Mouse (Mus musculus): ENCODE data around the gene Lcn12. TPM values are rescaled to one million over a fixed set of nuclear protein-coding genes. Genes with fewer than 3 reads are reported as not detected.

The Lcn12 gene
- total and polyA plus RNA-seq, 2 experiments from 2014 or later: not detected

DNA sequence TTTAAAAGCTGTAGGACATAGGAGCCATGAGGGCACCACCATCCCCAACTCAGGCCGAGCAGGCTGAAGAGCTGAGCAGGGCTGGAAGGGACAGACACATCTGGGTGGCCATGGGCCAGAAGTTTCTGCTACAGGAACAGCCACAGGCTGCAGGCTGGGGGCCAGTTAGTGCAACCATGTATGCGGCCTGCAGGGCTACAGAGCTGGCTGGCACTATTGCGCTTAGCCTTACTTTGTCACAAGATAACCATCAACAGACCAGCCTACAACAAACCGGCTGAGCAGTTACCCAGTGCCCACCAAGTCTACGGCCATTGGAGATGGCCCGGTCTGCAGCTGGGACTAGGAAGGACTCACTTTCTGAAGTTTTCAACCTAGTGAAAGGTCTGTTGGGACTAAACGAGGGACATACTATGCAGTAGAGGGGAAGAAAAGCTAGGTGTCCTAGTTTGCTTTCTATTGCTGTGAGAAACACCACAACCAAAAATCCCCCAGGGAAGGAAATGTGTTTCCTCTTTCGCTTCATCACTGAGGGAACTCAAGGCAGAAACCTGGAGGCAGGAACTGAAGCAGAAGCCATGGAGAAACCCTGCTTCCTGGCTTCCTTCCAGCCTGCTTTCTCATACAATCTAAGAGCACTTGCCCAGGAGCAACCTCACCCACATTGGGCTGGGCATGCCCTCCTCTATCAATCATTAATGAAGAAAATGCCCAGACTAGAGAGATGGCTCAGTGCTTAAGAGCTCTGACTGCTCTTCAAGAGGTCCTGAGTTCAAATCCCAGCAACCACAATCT lies 42.7 kb downstream of the Lcn12 start:
- WGBS: 82% methylated on average over 8 of the region's 8 CpGs
- H3K4me2 ChIP-seq (ENCODE audit: low read depth, low read length): no peak overlapping the region
- no peaks in the 10 kb centered on the region for H3K4me1 ChIP-seq (ENCODE audit: insufficient read depth, low read length)
- DNase-seq (ENCODE audit: low spot score): no peak
- H3K4me3 ChIP-seq (ENCODE audit: low read length): no peak overlapping the region
- no peak for ATAC-seq
- H3K27ac ChIP-seq: no peak overlapping the region
- peaks cover 28% of the 10 kb centered on the region; the same call in 1 of the 2 replicates for H3K36me3 ChIP-seq (ENCODE audit: insufficient read depth, low read length)
- TF ChIP-seq CTCF (IDR thresholded peaks at IDR 0.05; ENCODE audit: low read depth): no peak
- no peaks in the 10 kb centered on the region for H3K27me3 ChIP-seq (ENCODE audit: insufficient read depth, low read length)
- no peaks in the 10 kb centered on the region for H3K9me3 ChIP-seq (ENCODE audit: low read length)
- no peak overlapping the region for H3K9ac ChIP-seq (replicated peaks; ENCODE audit: low read length)

DNA sequence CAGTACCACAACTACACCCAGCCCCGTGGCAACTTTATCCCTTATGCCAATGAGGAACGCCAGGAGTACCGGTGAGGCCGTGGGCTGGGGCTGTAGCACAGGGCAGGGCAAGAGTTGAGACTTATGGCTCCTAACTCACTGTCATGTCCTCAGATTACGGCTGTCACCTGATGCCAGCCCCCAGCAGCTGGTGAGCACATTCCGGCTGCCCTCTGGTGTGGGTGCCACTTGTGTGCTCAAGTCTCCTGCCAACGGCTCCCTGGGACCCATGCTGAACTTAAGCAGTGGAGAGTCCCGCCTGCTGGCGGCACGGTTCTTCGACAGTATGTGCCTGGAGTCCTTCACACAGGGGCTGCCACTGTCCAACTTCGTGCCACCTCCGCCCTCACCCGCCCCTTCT lies 51.0 kb downstream of the Lcn12 start:
- no peak for ATAC-seq
- Histone ChIP-seq H3K4me3 (ENCODE audit: low read length) (no peak overlapping the region), H3K4me1 (ENCODE audit: insufficient read depth, low read length) (no peaks in the 10 kb centered on the region), H3K27me3 (ENCODE audit: insufficient read depth, low read length) (no peaks in the 10 kb centered on the region), H3K9ac (replicated peaks; ENCODE audit: low read length) (no peak overlapping the region), H3K36me3 (ENCODE audit: insufficient read depth, low read length) (peaks cover 90% of the 10 kb centered on the region), H3K27ac (no peak overlapping the region), H3K4me2 (ENCODE audit: low read depth, low read length) (no peak overlapping the region), H3K9me3 (ENCODE audit: low read length) (no peaks in the 10 kb centered on the region)
- 94% methylated on average over 14 of the region's 14 CpGs for WGBS
- TF ChIP-seq CTCF (IDR thresholded peaks at IDR 0.05; ENCODE audit: low read depth): no peak
- DNase-seq (ENCODE audit: low spot score): no peak

DNA sequence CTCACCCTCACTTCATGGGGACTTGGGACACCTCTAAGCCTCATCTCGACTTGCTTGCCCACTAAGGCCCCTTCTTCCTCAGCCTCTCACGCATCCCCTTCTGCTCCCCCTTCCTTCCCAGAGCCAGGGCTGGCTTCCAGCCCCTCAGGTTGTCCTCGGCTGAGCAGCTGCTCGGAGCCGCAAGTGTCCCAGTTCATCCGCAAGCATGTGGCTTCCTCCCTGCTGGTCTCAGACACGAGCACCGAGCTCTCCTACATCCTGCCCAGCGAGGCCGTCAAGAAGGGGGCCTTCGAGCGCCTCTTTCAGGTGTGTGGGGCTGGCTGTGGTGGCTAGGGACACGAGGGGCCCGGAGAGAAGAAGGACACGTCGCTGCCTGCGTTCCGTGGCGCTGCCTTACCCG lies 52.6 kb downstream of the Lcn12 start:
- ATAC-seq: no peak
- DNase-seq (ENCODE audit: low spot score): no peak
- Histone ChIP-seq H3K9me3 (ENCODE audit: low read length) (no peaks in the 10 kb centered on the region), H3K4me3 (ENCODE audit: low read length) (no peak overlapping the region), H3K4me2 (ENCODE audit: low read depth, low read length) (no peak overlapping the region), H3K4me1 (ENCODE audit: insufficient read depth, low read length) (no peaks in the 10 kb centered on the region), H3K9ac (replicated peaks; ENCODE audit: low read length) (no peak overlapping the region), H3K36me3 (ENCODE audit: insufficient read depth, low read length) (peaks cover 89% of the 10 kb centered on the region), H3K27ac (no peak overlapping the region), H3K27me3 (ENCODE audit: insufficient read depth, low read length) (no peaks in the 10 kb centered on the region)
- no peak for TF ChIP-seq CTCF (IDR thresholded peaks at IDR 0.05; ENCODE audit: low read depth)
- 90% methylated on average over 20 of the region's 20 CpGs for WGBS

Small RNA genes lying within 50 kb of the gene (microRNA-seq; reads per million reads assigned to microRNA genes)
- gene Mir3087: 1.1 to 1.9 reads per million in 2 experiments

Other genes with a start within 250 kb of the Lcn12 start
Only the 30 nearest of the 37 such genes appear.
- gene Tmem210, start 205.8 kb downstream of the Lcn12 start, total RNA-seq (2014; rRNA removed): not detected in 2 replicates
- gene Tmem210, start 205.8 kb downstream of the Lcn12 start, polyA plus RNA-seq (2015; fragmentation: Nextera tagmentation; extraction: Ambion mirVana): not detected in 2 replicates
- gene Lrrc26, start 204.0 kb downstream of the Lcn12 start, total RNA-seq (2014; rRNA removed): 1.0 TPM in 1 of 2 replicates, not detected in the other
- 0.20 and 0.44 TPM in 2 replicates for gene Lrrc26, start 204.0 kb downstream of the Lcn12 start, polyA plus RNA-seq (2015; fragmentation: Nextera tagmentation; extraction: Ambion mirVana)
- 146 and 156 TPM in 2 replicates for gene Grin1, start 174.7 kb downstream of the Lcn12 start, total RNA-seq (2014; rRNA removed)
- 69.5 and 75.7 TPM in 2 replicates for gene Grin1, start 174.7 kb downstream of the Lcn12 start, polyA plus RNA-seq (2015; fragmentation: Nextera tagmentation; extraction: Ambion mirVana)
- gene Man1b1, start 161.6 kb downstream of the Lcn12 start, total RNA-seq (2014; rRNA removed): 52.6 and 67.9 TPM in 2 replicates
- gene Man1b1, start 161.6 kb downstream of the Lcn12 start, polyA plus RNA-seq (2015; fragmentation: Nextera tagmentation; extraction: Ambion mirVana): 46.7 and 49.7 TPM in 2 replicates
- gene Dpp7, start 137.6 kb downstream of the Lcn12 start, total RNA-seq (2014; rRNA removed): 19.0 and 30.0 TPM in 2 replicates
- 24.7 and 27.8 TPM in 2 replicates for gene Dpp7, start 137.6 kb downstream of the Lcn12 start, polyA plus RNA-seq (2015; fragmentation: Nextera tagmentation; extraction: Ambion mirVana)
- gene Uap1l1, start 128.2 kb downstream of the Lcn12 start, total RNA-seq (2014; rRNA removed): 5.8 and 7.5 TPM in 2 replicates
- 15.6 and 18.5 TPM in 2 replicates for gene Uap1l1, start 128.2 kb downstream of the Lcn12 start, polyA plus RNA-seq (2015; fragmentation: Nextera tagmentation; extraction: Ambion mirVana)
- 38.1 and 40.2 TPM in 2 replicates for gene Sapcd2, start 121.6 kb downstream of the Lcn12 start, total RNA-seq (2014; rRNA removed)
- 20.2 and 22.0 TPM in 2 replicates for gene Sapcd2, start 121.6 kb downstream of the Lcn12 start, polyA plus RNA-seq (2015; fragmentation: Nextera tagmentation; extraction: Ambion mirVana)
- gene Entpd2, start 98.0 kb downstream of the Lcn12 start, total RNA-seq (2014; rRNA removed): 8.4 and 12.9 TPM in 2 replicates
- 10.8 and 12.3 TPM in 2 replicates for gene Entpd2, start 98.0 kb downstream of the Lcn12 start, polyA plus RNA-seq (2015; fragmentation: Nextera tagmentation; extraction: Ambion mirVana)
- 249 and 289 TPM in 2 replicates for gene Npdc1, start 94.6 kb downstream of the Lcn12 start, total RNA-seq (2014; rRNA removed)
- 416 and 422 TPM in 2 replicates for gene Npdc1, start 94.6 kb downstream of the Lcn12 start, polyA plus RNA-seq (2015; fragmentation: Nextera tagmentation; extraction: Ambion mirVana)
- gene Fut7, start 70.6 kb downstream of the Lcn12 start, total RNA-seq (2014; rRNA removed): 1.0 TPM in 1 of 2 replicates, not detected in the other
- 0.18 and 0.20 TPM in 2 replicates for gene Fut7, start 70.6 kb downstream of the Lcn12 start, polyA plus RNA-seq (2015; fragmentation: Nextera tagmentation; extraction: Ambion mirVana)
- gene Abca2, start 65.2 kb downstream of the Lcn12 start, total RNA-seq (2014; rRNA removed): 84.6 and 94.9 TPM in 2 replicates
- gene Abca2, start 65.2 kb downstream of the Lcn12 start, polyA plus RNA-seq (2015; fragmentation: Nextera tagmentation; extraction: Ambion mirVana): 10.7 and 12.5 TPM in 2 replicates
- gene Clic3, start 37.1 kb downstream of the Lcn12 start, total RNA-seq (2014; rRNA removed): 0.97 and 3.9 TPM in 2 replicates
- 4.1 and 4.8 TPM in 2 replicates for gene Clic3, start 37.1 kb downstream of the Lcn12 start, polyA plus RNA-seq (2015; fragmentation: Nextera tagmentation; extraction: Ambion mirVana)
- 183 and 187 TPM in 2 replicates for gene Paxx, start 32.8 kb downstream of the Lcn12 start, total RNA-seq (2014; rRNA removed)
- 141 and 145 TPM in 2 replicates for gene Paxx, start 32.8 kb downstream of the Lcn12 start, polyA plus RNA-seq (2015; fragmentation: Nextera tagmentation; extraction: Ambion mirVana)
- 1,517 and 2,498 TPM in 2 replicates for gene Ptgds, start 23.9 kb downstream of the Lcn12 start, total RNA-seq (2014; rRNA removed)
- gene Ptgds, start 23.9 kb downstream of the Lcn12 start, polyA plus RNA-seq (2015; fragmentation: Nextera tagmentation; extraction: Ambion mirVana): 2,872 and 3,193 TPM in 2 replicates
- gene Fbxw5, start 6.8 kb upstream of the Lcn12 start, total RNA-seq (2014; rRNA removed): 140 and 175 TPM in 2 replicates
- 93.4 and 102 TPM in 2 replicates for gene Fbxw5, start 6.8 kb upstream of the Lcn12 start, polyA plus RNA-seq (2015; fragmentation: Nextera tagmentation; extraction: Ambion mirVana)
- 0.58 and 0.68 TPM in 2 replicates for gene C8g, start 7.8 kb upstream of the Lcn12 start, total RNA-seq (2014; rRNA removed)
- 6.5 and 8.0 TPM in 2 replicates for gene C8g, start 7.8 kb upstream of the Lcn12 start, polyA plus RNA-seq (2015; fragmentation: Nextera tagmentation; extraction: Ambion mirVana)
- 10.0 and 11.4 TPM in 2 replicates for gene Traf2, start 53.0 kb upstream of the Lcn12 start, total RNA-seq (2014; rRNA removed)
- 9.2 and 9.3 TPM in 2 replicates for gene Traf2, start 53.0 kb upstream of the Lcn12 start, polyA plus RNA-seq (2015; fragmentation: Nextera tagmentation; extraction: Ambion mirVana)
- gene Edf1, start 63.9 kb upstream of the Lcn12 start, total RNA-seq (2014; rRNA removed): 159 and 274 TPM in 2 replicates
- gene Edf1, start 63.9 kb upstream of the Lcn12 start, polyA plus RNA-seq (2015; fragmentation: Nextera tagmentation; extraction: Ambion mirVana): 394 and 413 TPM in 2 replicates
- gene Mamdc4, start 80.9 kb upstream of the Lcn12 start, total RNA-seq (2014; rRNA removed): 1.2 and 2.5 TPM in 2 replicates
- gene Mamdc4, start 80.9 kb upstream of the Lcn12 start, polyA plus RNA-seq (2015; fragmentation: Nextera tagmentation; extraction: Ambion mirVana): 1.2 and 2.0 TPM in 2 replicates
- 35.4 and 48.2 TPM in 2 replicates for gene Phpt1, start 81.3 kb upstream of the Lcn12 start, total RNA-seq (2014; rRNA removed)
- gene Phpt1, start 81.3 kb upstream of the Lcn12 start, polyA plus RNA-seq (2015; fragmentation: Nextera tagmentation; extraction: Ambion mirVana): 232 and 242 TPM in 2 replicates
- 22.4 and 29.1 TPM in 2 replicates for gene Ajm1, start 87.8 kb upstream of the Lcn12 start, total RNA-seq (2014; rRNA removed)
- gene Ajm1, start 87.8 kb upstream of the Lcn12 start, polyA plus RNA-seq (2015; fragmentation: Nextera tagmentation; extraction: Ambion mirVana): 18.8 and 19.8 TPM in 2 replicates
- gene Rabl6, start 114.6 kb upstream of the Lcn12 start, total RNA-seq (2014; rRNA removed): 71.8 and 74.9 TPM in 2 replicates
- gene Rabl6, start 114.6 kb upstream of the Lcn12 start, polyA plus RNA-seq (2015; fragmentation: Nextera tagmentation; extraction: Ambion mirVana): 53.0 and 62.4 TPM in 2 replicates
- gene Ccdc183, start 123.8 kb upstream of the Lcn12 start, total RNA-seq (2014; rRNA removed): not detected in 2 replicates
- gene Ccdc183, start 123.8 kb upstream of the Lcn12 start, polyA plus RNA-seq (2015; fragmentation: Nextera tagmentation; extraction: Ambion mirVana): 0.35 and 0.48 TPM in 2 replicates
- 48.0 and 59.8 TPM in 2 replicates for gene Tmem141, start 128.1 kb upstream of the Lcn12 start, total RNA-seq (2014; rRNA removed)
- gene Tmem141, start 128.1 kb upstream of the Lcn12 start, polyA plus RNA-seq (2015; fragmentation: Nextera tagmentation; extraction: Ambion mirVana): 52.0 and 56.9 TPM in 2 replicates
- gene Fcna, start 134.1 kb upstream of the Lcn12 start, total RNA-seq (2014; rRNA removed): 2.2 and 2.7 TPM in 2 replicates
- gene Fcna, start 134.1 kb upstream of the Lcn12 start, polyA plus RNA-seq (2015; fragmentation: Nextera tagmentation; extraction: Ambion mirVana): 3.7 and 4.3 TPM in 2 replicates
- gene Lcn8, start 159.2 kb upstream of the Lcn12 start, total RNA-seq (2014; rRNA removed): not detected in 2 replicates
- not detected in 2 replicates for gene Lcn8, start 159.2 kb upstream of the Lcn12 start, polyA plus RNA-seq (2015; fragmentation: Nextera tagmentation; extraction: Ambion mirVana)
- gene Lcn5, start 164.0 kb upstream of the Lcn12 start, total RNA-seq (2014; rRNA removed): not detected in 2 replicates
- not detected in 2 replicates for gene Lcn5, start 164.0 kb upstream of the Lcn12 start, polyA plus RNA-seq (2015; fragmentation: Nextera tagmentation; extraction: Ambion mirVana)
- gene Lcn6, start 182.9 kb upstream of the Lcn12 start, total RNA-seq (2014; rRNA removed): not detected in 2 replicates
- not detected in 2 replicates for gene Lcn6, start 182.9 kb upstream of the Lcn12 start, polyA plus RNA-seq (2015; fragmentation: Nextera tagmentation; extraction: Ambion mirVana)
- gene Lcn10, start 188.8 kb upstream of the Lcn12 start, total RNA-seq (2014; rRNA removed): not detected in 2 replicates
- gene Lcn10, start 188.8 kb upstream of the Lcn12 start, polyA plus RNA-seq (2015; fragmentation: Nextera tagmentation; extraction: Ambion mirVana): not detected in 2 replicates
- not detected in 2 replicates for gene Obp2a, start 206.1 kb upstream of the Lcn12 start, total RNA-seq (2014; rRNA removed)
- not detected in 2 replicates for gene Obp2a, start 206.1 kb upstream of the Lcn12 start, polyA plus RNA-seq (2015; fragmentation: Nextera tagmentation; extraction: Ambion mirVana)

All from hindbrain, postnatal 0 days (tissue).